Mouse (Mus musculus): ENCODE results near the gene Pnpla5. TPM values are rescaled to one million over a fixed set of nuclear protein-coding genes. Genes with fewer than 3 reads are reported as not detected.
A peak's percentile ranks its signal among the peaks of the same experiment; 100 is the strongest.

The Pnpla5 gene
- polyA plus RNA-seq, 1 experiment from 2014 or later: not detected

GRCm38 (mm10) chr15:84078667-84079066 lies 44.3 kb downstream of the Pnpla5 start:
- H3K4me1 ChIP-seq: peaks cover 7% of the 10 kb centered on the region; the same call in 1 of the 2 replicates
- ATAC-seq (ENCODE audit: insufficient number of reproducible peaks, insufficient read depth, low FRiP score, low TSS enrichment): no peak
- no peak overlapping the region for H3K4me2 ChIP-seq (replicated peaks)
- no peak overlapping the region for H3K27ac ChIP-seq
- WGBS: 84% methylated on average over 13 of the region's 13 CpGs
- no peaks in the 10 kb centered on the region for H3K36me3 ChIP-seq
- no peaks in the 10 kb centered on the region for H3K9me3 ChIP-seq
- peaks cover 17% of the 10 kb centered on the region for H3K27me3 ChIP-seq
- no peak overlapping the region for H3K4me3 ChIP-seq
- no peak overlapping the region for H3K9ac ChIP-seq

- Histone ChIP-seq H3K27me3 (peaks cover 26% of the 10 kb centered on the region), H3K4me3 (no peak overlapping the region), H3K4me1 (peaks cover 7% of the 10 kb centered on the region; the same call in 1 of the 2 replicates), H3K9ac (no peak overlapping the region), H3K27ac (no peak overlapping the region), H3K36me3 (no peaks in the 10 kb centered on the region), H3K9me3 (no peaks in the 10 kb centered on the region), H3K4me2 (replicated peaks) (no peak overlapping the region)
- 58% methylated on average over 17 of the region's 17 CpGs for WGBS
- ATAC-seq (ENCODE audit: insufficient number of reproducible peaks, insufficient read depth, low FRiP score, low TSS enrichment): no peak
Measured at GRCm38 (mm10) chr15:84077151-84077550, 45.8 kb downstream of the Pnpla5 start.

GRCm38 (mm10) chr15:84074705-84075185 lies 48.2 kb downstream of the Pnpla5 start:
- H3K4me2 ChIP-seq (replicated peaks): no peak overlapping the region
- no peaks in the 10 kb centered on the region for H3K9me3 ChIP-seq
- 17% methylated on average over 17 of the region's 17 CpGs for WGBS
- no peak for ATAC-seq (ENCODE audit: insufficient number of reproducible peaks, insufficient read depth, low FRiP score, low TSS enrichment)
- H3K27me3 ChIP-seq: peaks cover 43% of the 10 kb centered on the region
- H3K4me3 ChIP-seq: no peak overlapping the region
- H3K27ac ChIP-seq: no peak overlapping the region
- H3K36me3 ChIP-seq: no peaks in the 10 kb centered on the region
- H3K4me1 ChIP-seq: peaks cover 17% of the 10 kb centered on the region
- H3K9ac ChIP-seq: no peak overlapping the region

- 11% methylated on average over 13 of the region's 15 CpGs for WGBS
- no peak overlapping the region for H3K4me3 ChIP-seq
- no peak overlapping the region for H3K9ac ChIP-seq
- peaks cover 49% of the 10 kb centered on the region for H3K27me3 ChIP-seq
- H3K4me2 ChIP-seq (replicated peaks): no peak overlapping the region
- no peaks in the 10 kb centered on the region for H3K9me3 ChIP-seq
- no peak overlapping the region for H3K27ac ChIP-seq
- peaks cover 24% of the 10 kb centered on the region for H3K4me1 ChIP-seq
- no peak for ATAC-seq (ENCODE audit: insufficient number of reproducible peaks, insufficient read depth, low FRiP score, low TSS enrichment)
- H3K36me3 ChIP-seq: no peaks in the 10 kb centered on the region
Measured at GRCm38 (mm10) chr15:84073911-84074704, 48.9 kb downstream of the Pnpla5 start.

- Histone ChIP-seq H3K4me1 (peaks cover 27% of the 10 kb centered on the region), H3K27ac (no peak overlapping the region), H3K4me2 (replicated peaks) (no peak overlapping the region), H3K4me3 (no peak overlapping the region), H3K9ac (no peak overlapping the region), H3K9me3 (no peaks in the 10 kb centered on the region), H3K27me3 (peaks cover 60% of the 10 kb centered on the region), H3K36me3 (no peaks in the 10 kb centered on the region)
- ATAC-seq (ENCODE audit: insufficient number of reproducible peaks, insufficient read depth, low FRiP score, low TSS enrichment): no peak
- WGBS: 27% methylated on average over 8 of the region's 8 CpGs
Measured at GRCm38 (mm10) chr15:84073058-84073457, 49.9 kb downstream of the Pnpla5 start.

- Histone ChIP-seq H3K27ac (no peak overlapping the region), H3K9me3 (no peaks in the 10 kb centered on the region), H3K4me2 (replicated peaks) (no peak overlapping the region), H3K36me3 (no peaks in the 10 kb centered on the region), H3K9ac (no peak overlapping the region), H3K27me3 (peaks cover 65% of the 10 kb centered on the region), H3K4me1 (peaks cover 27% of the 10 kb centered on the region), H3K4me3 (no peak overlapping the region)
- ATAC-seq (ENCODE audit: insufficient number of reproducible peaks, insufficient read depth, low FRiP score, low TSS enrichment): no peak
- WGBS: 24% methylated on average over 7 of the region's 7 CpGs
Measured at GRCm38 (mm10) chr15:84072226-84072625, 50.7 kb downstream of the Pnpla5 start.

- peak overlapping the region; percentile 10; the same call in 1 of the 2 replicates for H3K4me3 ChIP-seq
- 2% methylated on average over 13 of the region's 13 CpGs for WGBS
- H3K4me1 ChIP-seq: peaks cover 27% of the 10 kb centered on the region
- H3K27ac ChIP-seq: no peak overlapping the region
- peaks cover 5% of the 10 kb centered on the region for H3K9me3 ChIP-seq
- peaks cover 63% of the 10 kb centered on the region for H3K27me3 ChIP-seq
- H3K4me2 ChIP-seq (replicated peaks): peak overlapping the region; percentile 37
- no peak overlapping the region for H3K9ac ChIP-seq
- no peak for ATAC-seq (ENCODE audit: insufficient number of reproducible peaks, insufficient read depth, low FRiP score, low TSS enrichment)
- no peaks in the 10 kb centered on the region for H3K36me3 ChIP-seq
Measured at GRCm38 (mm10) chr15:84070116-84070676, 52.8 kb downstream of the Pnpla5 start.

GRCm38 (mm10) chr15:84069455-84070050 lies 53.4 kb downstream of the Pnpla5 start:
- peak overlapping the region; percentile 37 for H3K4me2 ChIP-seq (replicated peaks)
- H3K4me3 ChIP-seq: peak overlapping the region; percentile 10; the same call in 1 of the 2 replicates
- whole genome bisulfite sequencing: 7% methylated on average over 16 of the region's 16 CpGs
- H3K9me3 ChIP-seq: peaks cover 5% of the 10 kb centered on the region
- peaks cover 60% of the 10 kb centered on the region for H3K27me3 ChIP-seq
- H3K9ac ChIP-seq: no peak overlapping the region
- no peaks in the 10 kb centered on the region for H3K36me3 ChIP-seq
- no peak for ATAC-seq (ENCODE audit: insufficient number of reproducible peaks, insufficient read depth, low FRiP score, low TSS enrichment)
- peaks cover 27% of the 10 kb centered on the region for H3K4me1 ChIP-seq
- no peak overlapping the region for H3K27ac ChIP-seq

- no peak overlapping the region for H3K27ac ChIP-seq
- peaks cover 5% of the 10 kb centered on the region for H3K9me3 ChIP-seq
- H3K27me3 ChIP-seq: peaks cover 34% of the 10 kb centered on the region
- no peak overlapping the region for H3K9ac ChIP-seq
- H3K36me3 ChIP-seq: no peaks in the 10 kb centered on the region
- 64% methylated on average over 4 of the region's 4 CpGs for WGBS
- no peak overlapping the region for H3K4me2 ChIP-seq (replicated peaks)
- no peak for ATAC-seq (ENCODE audit: insufficient number of reproducible peaks, insufficient read depth, low FRiP score, low TSS enrichment)
- no peak overlapping the region for H3K4me3 ChIP-seq
- H3K4me1 ChIP-seq: peaks cover 23% of the 10 kb centered on the region
Measured at GRCm38 (mm10) chr15:84065701-84066100, 57.3 kb downstream of the Pnpla5 start.

GRCm38 (mm10) chr15:84065140-84065539 lies 57.8 kb downstream of the Pnpla5 start, which contains the start of gene Efcab6:
Gene Efcab6 (minus strand): TSS chr15:84065379.
- no peak for ATAC-seq (ENCODE audit: insufficient number of reproducible peaks, insufficient read depth, low FRiP score, low TSS enrichment)
- Histone ChIP-seq H3K9me3 (peaks cover 5% of the 10 kb centered on the region), H3K36me3 (no peaks in the 10 kb centered on the region), H3K4me3 (peak within 1 kb of the TSS; percentile 27), H3K27ac (no peak within 1 kb of the TSS), H3K4me2 (replicated peaks) (peak within 1 kb of the TSS; percentile 57), H3K9ac (0 out of 2 replicates have a peak within 1 kb of the TSS, but pooled peaks have one; percentile 33), H3K4me1 (peaks cover 18% of the 10 kb centered on the region), H3K27me3 (peaks cover 29% of the 10 kb centered on the region)
- 1% methylated on average over 29 of the region's 29 CpGs for WGBS
